Mouse (Mus musculus) hindbrain, postnatal 0 days (tissue): ENCODE measurements around the gene Ampd3. TPM values are rescaled to one million over a fixed set of nuclear protein-coding genes. Genes with fewer than 3 reads are reported as not detected.

Source experiments
- ATAC-seq: fragments of 200-750 bp; cut with Nextera tagmentation; 2 replicates; pipeline ENCODE4 v1.8.0; 2017; ENCODE audit warnings: mild to moderate bottlenecking, moderate TSS enrichment, moderate library complexity
- DNase-seq: peaks from one replicate; pipeline ENCODE4 v3.0.0-alpha.2; 2015; ENCODE audit warnings: low spot score
- H3K27ac ChIP-seq: fragments of 300-500 bp; sonication (generic); 2 replicates; pipeline ENCODE4 v1.5.1; 2014; ENCODE audit warnings: mild to moderate bottlenecking
- H3K27me3 ChIP-seq: fragments of 300-500 bp; sonication (generic); 2 replicates; pipeline ENCODE4 v1.6.1; 2014; ENCODE audit warnings: low read length, mixed read lengths; ENCODE audit not compliant: insufficient read depth
- H3K36me3 ChIP-seq: fragments of 300-500 bp; sonication (generic); 2 replicates; pipeline ENCODE4 v1.6.1; 2014; ENCODE audit warnings: low read length, mixed read lengths; ENCODE audit not compliant: insufficient read depth
- H3K4me1 ChIP-seq: fragments of 300-500 bp; sonication (generic); 2 replicates; pipeline ENCODE4 v1.6.1; 2014; ENCODE audit warnings: antibody characterized with exemption, low read length, mixed read lengths; ENCODE audit not compliant: insufficient read depth
- H3K4me2 ChIP-seq: fragments of 300-500 bp; sonication (generic); 2 replicates; pipeline ENCODE4 v1.6.1; 2014; ENCODE audit warnings: low read depth, mild to moderate bottlenecking, low read length, moderate library complexity, mixed read lengths
- H3K4me3 ChIP-seq: fragments of 300-500 bp; sonication (generic); 2 replicates; pipeline ENCODE4 v1.5.1; 2014; ENCODE audit warnings: low read length
- H3K9ac ChIP-seq: fragments of 300-500 bp; sonication (generic); replicated peaks from 2 replicates; pipeline ENCODE4 v1.6.1; 2014; ENCODE audit warnings: mild to moderate bottlenecking, low read length, moderate library complexity, mixed read lengths
- H3K9me3 ChIP-seq: fragments of 300-500 bp; sonication (generic); 2 replicates; pipeline ENCODE4 v1.6.1; 2016; ENCODE audit warnings: low read length, mixed read lengths
- CTCF ChIP-seq: IDR thresholded peaks from 2 replicates; pipeline ENCODE4 v1.5.1; 2016; ENCODE audit warnings: antibody characterized with exemption, control low read depth, low read depth
- WGBS: fragments of 180-500 bp; shearing (Covaris S2); extraction: QIAGEN DNeasy Blood & Tissue Kit; methylation state at CpG from one replicate; pipeline ENCODE4 v1.1.7; 2014; 5-methylcytosine and 5-hydroxymethylcytosine counted together
- microRNA-seq, 2 experiments: library from miRNA; unstranded; fragments of <30 nt; microRNA quantifications; one replicate each; pipeline ENCODE4; 2016
- polyA plus RNA-seq: library from polyadenylated mRNA; unstranded; fragments of >200 nt; fragmentation: Nextera tagmentation; extraction: Ambion mirVana; gene quantifications from 2 replicates; pipeline ENCODE4 v1.2.1, GENCODE M21; 2015
- total RNA-seq: library from RNA; depleted of rRNA; stranded (reverse); fragments of >200 nt; gene quantifications from 2 replicates; pipeline ENCODE4 v1.2.3, GENCODE M21; 2014; rRNA removed

Gene Ampd3
- total and polyA plus RNA-seq, 2 experiments from 2014 or later = 14.3 to 24.8 TPM

GRCm38 (mm10) chr7:110854927-110855546 is 87.0 kb downstream of the Ampd3 start:
- no peaks in the 10 kb centered on the region for H3K36me3 ChIP-seq
- DNase-seq = peak; percentile 58
- peaks cover 5% of the 10 kb centered on the region; the same call in 1 of the 2 replicates for H3K4me1 ChIP-seq
- H3K27ac ChIP-seq = no peak overlapping the region
- TF ChIP-seq CTCF = no peak
- 67% methylated on average over 8 of the region's 8 CpGs for WGBS
- H3K4me2 ChIP-seq = no peak overlapping the region
- H3K27me3 ChIP-seq = no peaks in the 10 kb centered on the region
- no peak overlapping the region for H3K9ac ChIP-seq
- ATAC-seq = no peak
- no peak overlapping the region for H3K4me3 ChIP-seq
- H3K9me3 ChIP-seq = no peaks in the 10 kb centered on the region

DNA sequence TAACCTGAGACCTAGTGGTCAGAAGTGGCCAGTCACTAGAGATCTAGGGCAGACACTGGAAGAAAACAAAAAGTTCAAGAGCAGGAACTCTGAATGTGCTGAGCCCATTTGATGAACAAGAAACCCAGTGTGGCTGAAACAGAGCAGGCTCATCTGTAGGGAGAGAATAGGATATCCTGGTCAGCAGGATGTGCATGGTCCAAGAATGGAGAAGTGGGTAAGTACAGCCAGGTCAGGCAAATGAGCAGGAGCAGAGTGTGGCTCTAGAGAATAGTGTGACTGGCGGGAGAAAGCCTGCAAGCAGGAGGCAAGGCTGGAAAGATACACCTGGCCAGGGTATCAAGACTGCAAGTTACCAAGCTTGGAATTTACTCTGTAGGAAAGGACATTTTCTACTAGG is 87.6 kb downstream of the Ampd3 start:
- Histone ChIP-seq H3K9me3 (no peaks in the 10 kb centered on the region), H3K27ac (no peak overlapping the region), H3K4me3 (no peak overlapping the region), H3K27me3 (no peaks in the 10 kb centered on the region), H3K4me1 (peaks cover 5% of the 10 kb centered on the region; the same call in 1 of the 2 replicates), H3K4me2 (no peak overlapping the region), H3K9ac (no peak overlapping the region), H3K36me3 (no peaks in the 10 kb centered on the region)
- 79% methylated on average over 1 of the region's 1 CpGs for WGBS
- TF ChIP-seq CTCF = no peak
- DNase-seq = no peak
- ATAC-seq = no peak

DNA sequence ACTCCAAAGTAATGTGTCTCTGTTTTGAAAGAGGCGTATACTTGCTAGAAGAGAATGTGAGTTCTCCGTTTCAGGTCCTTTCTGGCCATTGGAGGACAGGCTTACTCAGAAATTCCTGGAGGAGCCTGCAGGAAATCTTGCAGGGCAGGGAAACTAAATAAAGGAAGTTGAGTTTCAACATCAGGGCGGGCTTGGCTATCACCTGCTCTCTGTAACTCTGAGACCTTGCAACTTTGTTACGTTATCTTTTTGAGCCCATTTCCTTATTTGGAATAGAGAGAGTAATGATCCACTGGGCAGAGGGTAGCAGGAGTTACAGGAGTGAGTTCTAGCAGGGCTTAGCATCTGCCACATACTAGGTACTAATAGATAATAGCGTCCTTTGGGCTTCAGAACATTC is 92.1 kb downstream of the Ampd3 start:
- ATAC-seq (no peak), DNase-seq (no peak)
- H3K4me1 ChIP-seq = no peaks in the 10 kb centered on the region; the same call in 1 of the 2 replicates
- TF ChIP-seq CTCF = no peak
- no peak overlapping the region for H3K4me3 ChIP-seq
- no peak overlapping the region for H3K4me2 ChIP-seq
- H3K27me3 ChIP-seq = no peaks in the 10 kb centered on the region
- 82% methylated on average over 5 of the region's 5 CpGs for WGBS
- H3K27ac ChIP-seq = no peak overlapping the region
- no peaks in the 10 kb centered on the region for H3K36me3 ChIP-seq
- no peaks in the 10 kb centered on the region for H3K9me3 ChIP-seq
- H3K9ac ChIP-seq = no peak overlapping the region

Small RNAs within 50 kb of the gene (microRNA-seq; reads per million reads assigned to microRNA genes)
- gene Gm47282 = 0 reads per million in 2 experiments

Other genes starting within 250 kb of the Ampd3 start
- gene Sbf2, start 153.3 kb upstream of the Ampd3 start, total RNA-seq = 55.0 and 70.5 TPM in 2 replicates
- gene Sbf2, start 153.3 kb upstream of the Ampd3 start, polyA plus RNA-seq = 40.3 and 42.9 TPM in 2 replicates
- gene Adm, start 140.5 kb upstream of the Ampd3 start, total RNA-seq = 2.1 and 2.2 TPM in 2 replicates
- 4.2 and 6.0 TPM in 2 replicates for gene Adm, start 140.5 kb upstream of the Ampd3 start, polyA plus RNA-seq
- 80.4 and 98.8 TPM in 2 replicates for gene Rnf141, start 76.3 kb downstream of the Ampd3 start, total RNA-seq
- 35.3 and 36.7 TPM in 2 replicates for gene Rnf141, start 76.3 kb downstream of the Ampd3 start, polyA plus RNA-seq
- 9.5 and 9.7 TPM in 2 replicates for gene Lyve1, start 95.0 kb downstream of the Ampd3 start, total RNA-seq
- gene Lyve1, start 95.0 kb downstream of the Ampd3 start, polyA plus RNA-seq = 5.2 and 6.3 TPM in 2 replicates
- 1.8 and 3.3 TPM in 2 replicates for gene Mrvi1, start 214.3 kb downstream of the Ampd3 start, total RNA-seq
- 0.78 and 0.95 TPM in 2 replicates for gene Mrvi1, start 214.3 kb downstream of the Ampd3 start, polyA plus RNA-seq